Mouse (Mus musculus) heart, adult 18-20 months (tissue): ENCODE results near the gene Get4. TPM values are rescaled to one million over a fixed set of nuclear protein-coding genes. Genes with fewer than 3 reads are reported as not detected.

Experiments used
- DNase-seq, 2 experiments: peaks; one replicate each; pipeline ENCODE4 v3.0.0; 2021 to 2022; ENCODE audit warnings: mixed read lengths in 1 of 2
- total RNA-seq, 2 experiments: library from RNA; stranded (reverse); gene quantifications; 2 replicates each; pipeline ENCODE4 v1.2.3; 2021

Get4 gene
- total RNA-seq, 2 experiments from 2014 or later, result 42.0 to 44.7 TPM

DNA sequence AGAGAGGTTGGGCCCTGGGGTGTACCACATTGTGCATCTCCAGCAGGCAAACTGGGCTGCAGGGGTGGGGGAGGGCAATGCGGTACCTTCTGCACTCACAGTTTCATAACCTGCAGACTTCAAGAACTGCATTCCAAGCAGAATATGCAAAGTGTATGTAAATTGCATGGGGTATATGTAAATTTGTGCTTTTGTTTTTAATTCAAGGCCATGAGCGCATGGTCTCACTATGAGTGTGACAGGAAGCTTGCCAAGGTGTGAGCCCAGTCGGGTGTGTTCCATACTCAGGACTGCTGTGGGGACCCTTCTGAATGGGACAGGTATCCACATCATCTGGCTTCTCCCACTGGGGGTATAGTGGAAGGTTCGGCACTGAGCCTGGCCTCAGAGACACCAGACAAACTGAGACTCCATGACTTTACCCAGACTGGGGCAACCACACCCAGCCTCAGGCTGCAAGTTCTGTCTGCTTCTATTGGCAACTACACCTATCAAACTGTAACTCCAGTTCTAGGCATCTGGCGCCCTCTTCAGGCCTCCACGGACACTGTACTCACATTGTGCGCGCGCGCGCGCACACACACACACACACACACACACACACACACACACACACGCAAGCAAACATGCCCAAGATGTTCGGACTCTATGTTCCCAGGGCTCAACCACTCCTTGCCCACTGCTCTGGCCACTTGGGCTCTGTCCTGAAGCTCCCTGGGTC is 31.5 kb downstream of the Get4 start:
- no peak for DNase-seq

DNA sequence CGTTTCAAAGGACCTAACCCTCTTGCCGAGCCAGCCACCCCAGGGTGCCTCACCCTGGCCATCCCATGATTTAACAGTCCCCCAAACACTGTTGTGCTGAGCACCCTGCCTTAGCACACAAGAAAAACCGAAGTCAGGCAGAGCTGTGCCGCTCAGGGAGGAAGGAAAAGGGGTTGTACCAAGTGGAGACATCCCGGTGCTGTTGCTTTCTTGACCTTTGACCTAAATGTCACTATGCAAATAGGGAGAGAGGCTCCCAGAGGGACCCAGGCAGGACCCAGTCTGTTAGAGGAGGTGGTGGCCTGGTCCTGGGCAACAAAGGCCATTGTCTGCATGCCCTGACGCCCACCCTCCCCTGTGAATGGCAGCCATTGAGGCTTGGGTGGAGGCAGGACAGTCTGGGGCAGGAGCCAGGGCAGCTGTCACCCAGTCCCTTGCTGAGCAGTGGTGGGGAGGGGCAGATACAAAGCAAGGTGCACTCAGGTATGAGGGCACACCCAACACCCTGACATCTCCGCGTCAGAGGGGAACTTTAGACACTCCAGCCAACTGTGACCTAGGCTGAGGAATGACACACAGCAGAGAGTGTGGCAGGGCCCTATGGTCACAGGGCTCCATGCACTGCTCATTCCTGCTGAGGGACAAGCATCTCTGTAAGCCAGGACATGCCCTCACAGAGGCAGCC is 33.4 kb downstream of the Get4 start:
- no peak for DNase-seq

DNA sequence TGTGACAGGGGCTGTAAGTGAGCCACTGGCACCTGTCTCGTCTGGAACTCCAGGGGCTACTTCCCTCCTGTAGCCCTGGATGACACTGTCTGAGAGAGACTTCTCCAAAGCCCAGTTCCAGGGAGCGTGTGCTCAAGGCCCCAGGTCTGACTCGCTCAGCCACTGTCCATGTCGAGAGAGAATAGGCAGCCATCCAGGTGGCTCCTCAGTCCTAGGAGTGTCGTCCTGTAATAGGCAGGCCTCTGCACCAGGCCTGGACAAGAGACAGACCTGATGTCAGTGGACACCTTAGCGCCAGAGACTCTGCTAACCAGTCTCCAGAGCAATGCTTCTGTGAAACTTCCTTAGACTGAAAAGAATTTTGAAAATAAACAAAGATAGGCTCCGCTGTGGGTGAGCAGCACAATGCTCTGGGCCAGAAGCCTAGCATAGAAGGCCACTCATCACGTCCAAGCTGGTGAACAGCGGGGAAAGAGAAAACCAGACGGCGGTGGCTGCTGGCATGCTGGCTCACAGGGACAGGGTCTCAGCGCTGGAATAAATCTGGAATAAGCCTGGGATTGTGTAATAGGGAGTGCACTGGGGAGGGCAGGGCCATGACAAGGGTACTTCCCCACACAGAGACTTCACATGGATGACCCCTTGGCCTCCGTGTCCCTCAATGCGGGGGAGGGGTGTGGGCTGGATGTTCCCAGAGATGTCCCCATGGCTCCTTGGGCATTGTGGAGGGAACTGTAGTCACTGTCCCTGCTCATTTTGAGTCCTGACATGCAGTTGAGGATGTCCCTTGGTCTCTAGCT is 34.2 kb downstream of the Get4 start:
- peak in 1 of 2 experiments; percentile 31 for DNase-seq

DNA sequence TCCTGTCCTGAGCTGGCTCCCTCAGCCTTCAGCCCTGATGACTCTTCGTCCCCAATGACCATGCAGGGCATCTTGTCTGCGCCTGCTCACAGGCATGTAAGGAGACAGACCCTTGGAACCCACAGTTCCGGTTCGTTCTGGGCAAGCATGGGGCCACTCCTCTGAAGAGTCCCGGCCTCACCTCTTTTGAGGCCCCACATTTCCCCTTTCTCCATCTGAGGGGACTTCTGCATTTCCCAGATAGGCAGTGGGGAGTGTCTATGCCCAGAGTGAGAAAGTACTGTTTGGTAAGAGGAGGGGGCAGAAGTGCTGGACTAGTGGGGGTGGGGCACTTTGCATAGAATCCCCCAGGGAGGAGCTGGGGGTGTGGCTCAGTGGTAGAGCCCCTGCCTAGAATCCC is 35.0 kb downstream of the Get4 start:
- DNase-seq, result peak in 1 of 2 experiments; percentile 42

GRCm38 (mm10) chr5:139287787-139288186 is 35.7 kb downstream of the Get4 start:
- DNase-seq, result no peak

- DNase-seq, result no peak
Measured at GRCm38 (mm10) chr5:139288591-139288990, 36.5 kb downstream of the Get4 start.

- DNase-seq, result no peak
Measured at GRCm38 (mm10) chr5:139290467-139291259, 38.5 kb downstream of the Get4 start.

DNA sequence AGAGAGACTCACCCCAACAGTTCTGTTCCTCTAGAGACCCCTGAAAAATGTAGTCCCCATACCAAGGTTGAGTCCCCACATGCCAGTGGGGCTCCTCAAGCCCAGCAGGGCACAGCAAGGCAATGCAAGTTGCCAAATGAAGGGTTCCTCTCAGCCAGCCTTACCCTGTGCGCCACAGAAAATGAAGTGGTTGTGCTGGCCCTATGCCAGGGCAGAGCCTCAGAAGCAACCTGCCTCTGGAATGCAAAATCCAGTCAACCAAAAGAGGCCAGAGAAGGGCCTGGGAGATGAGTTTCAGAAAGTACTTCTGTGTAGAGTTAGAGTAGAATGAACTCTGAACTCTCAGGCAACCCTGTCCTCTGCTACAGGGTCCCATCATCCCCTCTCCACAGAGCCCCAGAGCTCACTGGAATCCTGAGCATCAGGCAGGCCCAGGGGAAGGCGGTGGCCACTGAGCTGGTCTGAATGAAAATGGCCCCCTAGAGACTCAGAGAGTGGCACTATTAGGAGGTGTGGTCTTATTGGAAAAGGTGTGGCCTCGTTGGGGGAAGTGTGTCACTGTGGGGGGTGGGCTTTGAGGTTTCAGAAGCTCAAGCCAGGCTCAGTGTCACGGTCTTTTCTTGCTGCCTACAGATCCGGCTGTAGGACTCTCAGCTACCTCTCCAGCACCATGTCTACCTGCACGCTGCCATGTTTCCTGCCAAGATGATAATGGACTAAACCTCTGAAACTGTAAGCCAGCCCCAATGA is 39.9 kb downstream of the Get4 start:
- no peak for DNase-seq

- DNase-seq, result peak in 1 of 2 experiments; percentile 29
Measured at GRCm38 (mm10) chr5:139294089-139294488, 42.0 kb downstream of the Get4 start.

- no peak for DNase-seq
Measured at GRCm38 (mm10) chr5:139297092-139297491, 45.0 kb downstream of the Get4 start.

DNA sequence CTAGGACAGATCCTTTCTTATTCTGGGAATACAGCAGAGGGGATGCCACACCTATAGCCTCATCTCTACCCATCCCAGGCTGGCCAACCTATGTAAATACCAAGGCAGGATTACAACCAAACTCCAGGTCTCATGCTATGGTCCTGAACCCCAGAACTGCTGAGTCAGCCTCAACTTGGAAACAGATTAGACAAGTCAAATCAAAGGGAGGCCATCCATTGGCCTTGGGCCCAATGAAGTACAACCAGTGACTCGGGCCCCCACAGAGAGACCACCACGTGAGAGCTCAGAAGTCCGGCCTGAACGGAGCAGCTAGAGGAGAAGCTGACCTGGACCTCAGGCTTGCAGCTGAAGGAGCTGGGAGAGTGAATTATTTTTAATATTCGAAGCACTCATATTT is 45.6 kb downstream of the Get4 start:
- DNase-seq, result no peak

GRCm38 (mm10) chr5:139302101-139302500 is 50.0 kb downstream of the Get4 start:
- DNase-seq, result no peak

- no peak for DNase-seq
Measured at GRCm38 (mm10) chr5:139303646-139304061, 51.5 kb downstream of the Get4 start.

DNA sequence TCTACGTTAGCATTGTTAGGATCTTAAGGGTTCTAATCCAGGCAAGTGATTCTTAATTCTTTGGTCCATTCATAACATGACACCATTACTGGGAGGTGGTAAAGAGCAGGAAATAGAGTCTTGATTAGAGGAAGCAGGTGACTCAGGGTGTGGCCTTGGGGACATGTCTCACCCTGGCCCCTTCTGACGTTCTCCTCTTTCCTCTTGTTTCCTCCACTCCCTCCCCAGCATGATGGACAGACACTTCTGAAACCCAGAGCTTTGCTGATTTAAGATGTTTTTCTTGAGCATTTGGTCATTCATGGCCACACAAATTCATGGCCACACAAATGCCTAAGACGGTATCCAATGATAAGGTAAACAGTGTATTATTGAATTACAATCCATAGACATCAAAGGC is 57.8 kb downstream of the Get4 start:
- DNase-seq, result no peak

DNA sequence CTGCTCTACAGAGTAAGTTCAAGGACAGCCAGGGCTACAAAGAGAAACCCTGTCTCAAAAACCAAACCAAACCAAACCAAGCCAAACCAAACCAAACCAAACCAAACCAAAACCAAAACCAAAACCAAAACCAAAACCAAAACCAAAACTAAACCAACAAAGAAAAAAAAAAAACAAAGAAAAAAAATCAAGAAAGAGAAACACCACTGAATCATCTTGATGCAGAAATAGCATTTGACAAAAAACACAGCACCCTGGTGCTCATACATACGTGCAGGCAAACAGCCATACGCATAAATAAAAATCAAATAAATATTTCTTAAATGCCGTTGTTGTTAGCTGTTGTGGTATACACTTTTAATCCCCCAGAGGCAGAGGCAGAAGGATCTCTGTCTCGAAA is 58.4 kb downstream of the Get4 start:
- no peak for DNase-seq

- no peak for DNase-seq
Measured at GRCm38 (mm10) chr5:139311822-139312221, 59.7 kb downstream of the Get4 start.

- DNase-seq, result no peak
Measured at GRCm38 (mm10) chr5:139313536-139313935, 61.4 kb downstream of the Get4 start.

GRCm38 (mm10) chr5:139314941-139315642 is 63.0 kb downstream of the Get4 start:
- DNase-seq, result no peak

DNA sequence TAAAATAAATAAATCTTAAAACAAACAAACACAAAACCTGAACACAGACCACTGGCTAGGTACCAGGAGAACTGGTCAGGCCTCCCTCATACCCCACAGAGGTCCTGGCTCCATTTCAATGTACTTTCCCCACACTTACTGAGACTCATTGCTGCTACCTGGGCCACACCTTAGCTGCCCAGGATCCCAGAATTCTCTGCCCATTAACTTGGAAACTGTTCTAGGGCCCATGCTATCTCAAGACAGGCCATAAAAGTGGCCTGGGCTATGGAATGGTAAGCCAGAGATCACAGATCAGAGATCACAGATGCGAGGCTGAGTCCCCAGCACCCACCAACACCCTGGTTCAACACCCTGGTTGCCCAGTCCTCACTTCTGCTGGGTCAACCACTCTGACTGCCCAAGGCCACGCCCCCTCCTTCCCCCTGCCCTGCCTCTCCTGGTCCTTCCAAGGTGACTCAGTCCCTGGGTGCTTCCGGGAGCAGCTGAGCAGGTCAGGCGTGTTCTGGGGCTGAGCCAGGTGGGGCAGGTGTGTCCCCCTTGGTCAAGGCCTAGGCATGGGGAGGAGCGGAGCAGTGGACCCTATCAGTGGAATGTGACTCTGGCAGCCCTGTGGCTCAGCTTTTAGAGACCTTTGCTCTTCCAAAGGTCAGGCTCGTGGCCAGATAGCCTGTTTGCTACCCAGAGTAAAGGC is 65.0 kb downstream of the Get4 start:
- no peak for DNase-seq
